Mouse (Mus musculus) cerebellum, adult 2 months (tissue): Measurements from ENCODE around the gene Ncor1.

Source experiments
- CTCF ChIP-seq: fragments of 200-500 bp; IDR thresholded peaks from 2 replicates; pipeline ENCODE4 v1.5.1; 2011; ENCODE audit warnings: low read depth, mild to moderate bottlenecking, control low read depth, low read length, moderate library complexity, borderline replicate concordance; ENCODE audit not compliant: insufficient read depth
- POLR2A ChIP-seq: fragments of 200-500 bp; IDR thresholded peaks from 2 replicates; pipeline ENCODE4 v1.6.1; 2011; ENCODE audit warnings: low read length, control low read depth, borderline replicate concordance; ENCODE audit not compliant: insufficient read depth

- TF ChIP-seq CTCF (no peak), POLR2A (no peak)
Observed at GRCm38 (mm10) chr11:62309296-62309695, 149.0 kb downstream of the Ncor1 start.
